Mouse (Mus musculus): ENCODE measurements at regions not wholly inside any gene's neighbourhood (a gene's known extent, or its start where the extent isn't known, plus 50 kb on each side); places are given as distances from the start of the nearest gene placed in this dataset.

- peak; percentile 85 for DNase-seq (ENCODE audit: low spot score)
- H3K4me3 ChIP-seq (ENCODE audit: low read depth, low read length): no peak overlapping the region
- WGBS: 49% methylated on average over 19 of the region's 19 CpGs
- H3K27ac ChIP-seq (replicated peaks; ENCODE audit: low read depth, low read length): no peak overlapping the region
- H3K27me3 ChIP-seq (ENCODE audit: control insufficient read depth, insufficient read depth, low read length): no peaks in the 10 kb centered on the region
- no peak overlapping the region for H3K4me2 ChIP-seq (ENCODE audit: low read depth, severe bottlenecking)
- no peaks in the 10 kb centered on the region for H3K9me3 ChIP-seq (ENCODE audit: control insufficient read depth, low read length)
- no peaks in the 10 kb centered on the region for H3K36me3 ChIP-seq (ENCODE audit: control insufficient read depth, insufficient read depth, low read length)
- H3K4me1 ChIP-seq (ENCODE audit: control insufficient read depth, insufficient read depth, low read length): no peaks in the 10 kb centered on the region
- ATAC-seq (ENCODE audit: insufficient number of reproducible peaks, low FRiP score, low TSS enrichment, low read depth): peak; percentile 68; the same call in 1 of the 2 replicates
- H3K9ac ChIP-seq (ENCODE audit: low read length): no peak overlapping the region
Measured at GRCm38 (mm10) chr3:58122456-58123359, 274.8 kb upstream of the Pfn2 start.

GRCm38 (mm10) chr3:58123396-58124077, 275.7 kb upstream of the Pfn2 start:
- Histone ChIP-seq H3K4me2 (ENCODE audit: low read depth, severe bottlenecking) (no peak overlapping the region), H3K27me3 (ENCODE audit: control insufficient read depth, insufficient read depth, low read length) (0 out of 2 replicates have a peak, but pooled peaks cover 2% of the 10 kb centered on the region), H3K4me3 (ENCODE audit: low read depth, low read length) (no peak overlapping the region), H3K9me3 (ENCODE audit: control insufficient read depth, low read length) (no peaks in the 10 kb centered on the region), H3K9ac (ENCODE audit: low read length) (no peak overlapping the region), H3K4me1 (ENCODE audit: control insufficient read depth, insufficient read depth, low read length) (no peaks in the 10 kb centered on the region), H3K36me3 (ENCODE audit: control insufficient read depth, insufficient read depth, low read length) (no peaks in the 10 kb centered on the region), H3K27ac (replicated peaks; ENCODE audit: low read depth, low read length) (no peak overlapping the region)
- WGBS: 76% methylated on average over 7 of the region's 7 CpGs
- DNase-seq (ENCODE audit: low spot score) (no peak), ATAC-seq (ENCODE audit: insufficient number of reproducible peaks, low FRiP score, low TSS enrichment, low read depth) (peak; percentile 67; the same call in 1 of the 2 replicates)

- H3K27me3 ChIP-seq (ENCODE audit: control insufficient read depth, insufficient read depth, low read length): 0 out of 2 replicates have a peak, but pooled peaks cover 2% of the 10 kb centered on the region
- no peak overlapping the region for H3K9ac ChIP-seq (ENCODE audit: low read length)
- H3K4me2 ChIP-seq (ENCODE audit: low read depth, severe bottlenecking): no peak overlapping the region
- H3K36me3 ChIP-seq (ENCODE audit: control insufficient read depth, insufficient read depth, low read length): no peaks in the 10 kb centered on the region
- H3K27ac ChIP-seq (replicated peaks; ENCODE audit: low read depth, low read length): no peak overlapping the region
- H3K4me1 ChIP-seq (ENCODE audit: control insufficient read depth, insufficient read depth, low read length): no peaks in the 10 kb centered on the region
- ATAC-seq (ENCODE audit: insufficient number of reproducible peaks, low FRiP score, low TSS enrichment, low read depth): no peak
- H3K9me3 ChIP-seq (ENCODE audit: control insufficient read depth, low read length): no peaks in the 10 kb centered on the region
- WGBS: 82% methylated on average over 1 of the region's 1 CpGs
- DNase-seq (ENCODE audit: low spot score): no peak
- H3K4me3 ChIP-seq (ENCODE audit: low read depth, low read length): no peak overlapping the region
Measured at GRCm38 (mm10) chr3:58124886-58125285, 277.0 kb upstream of the Pfn2 start.

- ATAC-seq (ENCODE audit: insufficient number of reproducible peaks, low FRiP score, low TSS enrichment, low read depth) (no peak), DNase-seq (ENCODE audit: low spot score) (no peak)
- no peak overlapping the region for H3K4me2 ChIP-seq (ENCODE audit: low read depth, severe bottlenecking)
- no peaks in the 10 kb centered on the region for H3K36me3 ChIP-seq (ENCODE audit: control insufficient read depth, insufficient read depth, low read length)
- no peak overlapping the region for H3K27ac ChIP-seq (replicated peaks; ENCODE audit: low read depth, low read length)
- no peaks in the 10 kb centered on the region for H3K9me3 ChIP-seq (ENCODE audit: control insufficient read depth, low read length)
- no peaks in the 10 kb centered on the region for H3K4me1 ChIP-seq (ENCODE audit: control insufficient read depth, insufficient read depth, low read length)
- H3K4me3 ChIP-seq (ENCODE audit: low read depth, low read length): no peak overlapping the region
- no peak overlapping the region for H3K9ac ChIP-seq (ENCODE audit: low read length)
- H3K27me3 ChIP-seq (ENCODE audit: control insufficient read depth, insufficient read depth, low read length): 0 out of 2 replicates have a peak, but pooled peaks cover 2% of the 10 kb centered on the region
Measured at GRCm38 (mm10) chr3:58126996-58127395, 279.1 kb upstream of the Pfn2 start.

GRCm38 (mm10) chr3:58128059-58128458, 280.2 kb upstream of the Pfn2 start:
- DNase-seq (ENCODE audit: low spot score) (no peak), ATAC-seq (ENCODE audit: insufficient number of reproducible peaks, low FRiP score, low TSS enrichment, low read depth) (no peak)
- H3K9ac ChIP-seq (ENCODE audit: low read length): no peak overlapping the region
- no peak overlapping the region for H3K4me2 ChIP-seq (ENCODE audit: low read depth, severe bottlenecking)
- H3K27ac ChIP-seq (replicated peaks; ENCODE audit: low read depth, low read length): no peak overlapping the region
- 88% methylated on average over 8 of the region's 8 CpGs for WGBS
- H3K9me3 ChIP-seq (ENCODE audit: control insufficient read depth, low read length): no peaks in the 10 kb centered on the region
- H3K4me3 ChIP-seq (ENCODE audit: low read depth, low read length): no peak overlapping the region
- no peaks in the 10 kb centered on the region for H3K36me3 ChIP-seq (ENCODE audit: control insufficient read depth, insufficient read depth, low read length)
- H3K27me3 ChIP-seq (ENCODE audit: control insufficient read depth, insufficient read depth, low read length): 0 out of 2 replicates have a peak, but pooled peaks cover 2% of the 10 kb centered on the region
- no peaks in the 10 kb centered on the region for H3K4me1 ChIP-seq (ENCODE audit: control insufficient read depth, insufficient read depth, low read length)

- WGBS: 10% methylated on average over 6 of the region's 6 CpGs
Measured at GRCm38 (mm10) chr3:58129358-58129903, 281.6 kb upstream of the Pfn2 start.

GRCm38 (mm10) chr3:58135607-58136365, 278.7 kb upstream of the Tsc22d2 start:
- H3K4me2 ChIP-seq (ENCODE audit: low read depth, severe bottlenecking): no peak overlapping the region
- no peak overlapping the region for H3K27ac ChIP-seq (replicated peaks; ENCODE audit: low read depth, low read length)
- no peak for DNase-seq (ENCODE audit: low spot score)

More at GRCm38 (mm10) chr3:58129358-58129903, 281.6 kb upstream of the Pfn2 start:
- no peaks in the 10 kb centered on the region for H3K9me3 ChIP-seq (ENCODE audit: control insufficient read depth, low read length)
- H3K36me3 ChIP-seq (ENCODE audit: control insufficient read depth, insufficient read depth, low read length): no peaks in the 10 kb centered on the region
- H3K27ac ChIP-seq (replicated peaks; ENCODE audit: low read depth, low read length): no peak overlapping the region
- no peak overlapping the region for H3K4me3 ChIP-seq (ENCODE audit: low read depth, low read length)
- no peak overlapping the region for H3K4me2 ChIP-seq (ENCODE audit: low read depth, severe bottlenecking)
- H3K9ac ChIP-seq (ENCODE audit: low read length): no peak overlapping the region
- H3K27me3 ChIP-seq (ENCODE audit: control insufficient read depth, insufficient read depth, low read length): 0 out of 2 replicates have a peak, but pooled peaks cover 2% of the 10 kb centered on the region
- no peaks in the 10 kb centered on the region for H3K4me1 ChIP-seq (ENCODE audit: control insufficient read depth, insufficient read depth, low read length)
- DNase-seq (ENCODE audit: low spot score) (no peak), ATAC-seq (ENCODE audit: insufficient number of reproducible peaks, low FRiP score, low TSS enrichment, low read depth) (peak; percentile 51)

More at GRCm38 (mm10) chr3:58135607-58136365, 278.7 kb upstream of the Tsc22d2 start:
- H3K9ac ChIP-seq (ENCODE audit: low read length): no peak overlapping the region
- no peak overlapping the region for H3K4me3 ChIP-seq (ENCODE audit: low read depth, low read length)
- H3K4me1 ChIP-seq (ENCODE audit: control insufficient read depth, insufficient read depth, low read length): no peaks in the 10 kb centered on the region
- H3K36me3 ChIP-seq (ENCODE audit: control insufficient read depth, insufficient read depth, low read length): no peaks in the 10 kb centered on the region
- H3K9me3 ChIP-seq (ENCODE audit: control insufficient read depth, low read length): no peaks in the 10 kb centered on the region
- no peaks in the 10 kb centered on the region for H3K27me3 ChIP-seq (ENCODE audit: control insufficient read depth, insufficient read depth, low read length)
- no peak for ATAC-seq (ENCODE audit: insufficient number of reproducible peaks, low FRiP score, low TSS enrichment, low read depth)
- 21% methylated on average over 10 of the region's 10 CpGs for WGBS

All from limb, embryonic 11.5 days (tissue).